Mouse (Mus musculus): ENCODE results near the gene Pdlim7. TPM values are rescaled to one million over a fixed set of nuclear protein-coding genes. Genes with fewer than 3 reads are reported as not detected.

Pdlim7 gene
- polyA plus RNA-seq, 1 experiment from 2014 or later = 131 TPM

DNA sequence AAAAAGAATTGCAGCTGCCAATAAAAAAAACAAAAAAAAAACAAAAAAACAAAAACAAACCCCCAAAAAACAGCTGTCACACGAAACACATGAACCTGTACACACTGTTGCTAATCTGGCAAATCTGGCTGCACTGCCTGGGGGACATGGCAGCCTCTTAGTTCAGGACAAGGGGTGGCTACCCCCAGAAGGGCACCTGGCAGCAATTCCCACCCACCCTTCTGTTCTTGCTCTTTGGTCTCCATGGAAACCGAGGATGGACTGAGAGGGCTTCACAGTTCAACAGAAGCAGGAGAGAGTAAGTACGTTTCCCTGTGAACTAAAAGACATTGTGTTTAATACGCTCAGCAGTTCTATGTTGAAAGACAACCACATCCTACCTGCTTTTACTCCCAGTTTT is 17.8 kb downstream of the Pdlim7 start:
- no peak overlapping the region for H3K27ac ChIP-seq (ENCODE audit: low read depth, low read length)
- TF ChIP-seq CTCF (IDR thresholded peaks at IDR 0.05; ENCODE audit: low read depth) = no peak
- ATAC-seq = no peak
- no peak overlapping the region for H3K4me2 ChIP-seq (replicated peaks; ENCODE audit: low read depth)
- H3K9me3 ChIP-seq (ENCODE audit: control insufficient read depth) = no peaks in the 10 kb centered on the region
- peaks cover 23% of the 10 kb centered on the region for H3K36me3 ChIP-seq (ENCODE audit: control insufficient read depth, insufficient read depth)
- H3K4me1 ChIP-seq (replicated peaks; ENCODE audit: control insufficient read depth, insufficient read depth, low read length) = no peaks in the 10 kb centered on the region
- H3K9ac ChIP-seq (ENCODE audit: low read depth, low read length) = no peak overlapping the region
- H3K27me3 ChIP-seq (replicated peaks; ENCODE audit: control insufficient read depth, insufficient read depth, low read length) = 0 out of 2 replicates have a peak, but pooled peaks cover 4% of the 10 kb centered on the region
- H3K4me3 ChIP-seq (ENCODE audit: low read depth, low read length) = no peak overlapping the region
- WGBS = 65% methylated on average over 4 of the region's 4 CpGs

DNA sequence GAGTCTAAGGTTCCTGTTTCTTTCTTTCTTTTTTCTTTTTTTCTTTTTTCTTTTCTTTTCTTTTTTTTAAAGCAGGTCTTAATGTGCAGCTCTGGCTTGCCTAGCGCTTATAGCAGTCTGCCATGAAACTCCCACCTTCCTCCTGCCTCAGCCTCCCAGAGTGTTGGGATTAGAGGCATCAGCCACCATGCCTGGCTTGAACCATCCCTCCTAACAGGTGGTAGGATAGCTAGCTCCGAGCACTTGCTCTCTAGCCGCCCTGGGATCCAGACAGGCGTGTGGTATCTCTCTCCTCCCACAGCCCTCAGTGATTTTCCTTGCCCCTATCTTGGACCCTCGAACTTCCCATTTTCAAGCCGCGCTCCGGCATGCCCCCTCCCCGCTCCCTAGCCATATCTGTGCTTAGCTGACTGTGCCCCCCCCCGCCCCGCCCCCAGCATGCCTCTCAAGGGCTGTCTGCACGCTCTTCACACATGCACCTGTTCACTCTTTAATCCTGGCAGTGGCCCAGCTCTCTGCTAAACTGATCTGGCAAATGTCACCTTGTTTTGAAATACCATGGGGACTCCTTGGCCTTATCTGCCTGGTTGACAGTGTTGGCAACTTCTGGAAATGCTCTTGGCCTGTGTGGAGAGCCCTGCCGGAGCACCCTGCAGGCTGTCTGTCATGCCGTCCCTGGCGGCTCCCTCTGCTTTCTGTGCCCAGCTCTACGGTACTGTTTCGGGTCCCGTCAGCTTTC is 18.4 kb downstream of the Pdlim7 start:
- no peak for ATAC-seq
- TF ChIP-seq CTCF (IDR thresholded peaks at IDR 0.05; ENCODE audit: low read depth) = no peak
- H3K4me3 ChIP-seq (ENCODE audit: low read depth, low read length) = no peak overlapping the region
- H3K4me2 ChIP-seq (replicated peaks; ENCODE audit: low read depth) = no peak overlapping the region
- H3K9me3 ChIP-seq (ENCODE audit: control insufficient read depth) = no peaks in the 10 kb centered on the region
- H3K27me3 ChIP-seq (replicated peaks; ENCODE audit: control insufficient read depth, insufficient read depth, low read length) = 0 out of 2 replicates have a peak, but pooled peaks cover 4% of the 10 kb centered on the region
- H3K9ac ChIP-seq (ENCODE audit: low read depth, low read length) = no peak overlapping the region
- 31% methylated on average over 18 of the region's 18 CpGs for whole genome bisulfite sequencing
- peaks cover 17% of the 10 kb centered on the region; the same call in 1 of the 2 replicates for H3K36me3 ChIP-seq (ENCODE audit: control insufficient read depth, insufficient read depth)
- H3K27ac ChIP-seq (ENCODE audit: low read depth, low read length) = no peak overlapping the region
- no peaks in the 10 kb centered on the region for H3K4me1 ChIP-seq (replicated peaks; ENCODE audit: control insufficient read depth, insufficient read depth, low read length)

DNA sequence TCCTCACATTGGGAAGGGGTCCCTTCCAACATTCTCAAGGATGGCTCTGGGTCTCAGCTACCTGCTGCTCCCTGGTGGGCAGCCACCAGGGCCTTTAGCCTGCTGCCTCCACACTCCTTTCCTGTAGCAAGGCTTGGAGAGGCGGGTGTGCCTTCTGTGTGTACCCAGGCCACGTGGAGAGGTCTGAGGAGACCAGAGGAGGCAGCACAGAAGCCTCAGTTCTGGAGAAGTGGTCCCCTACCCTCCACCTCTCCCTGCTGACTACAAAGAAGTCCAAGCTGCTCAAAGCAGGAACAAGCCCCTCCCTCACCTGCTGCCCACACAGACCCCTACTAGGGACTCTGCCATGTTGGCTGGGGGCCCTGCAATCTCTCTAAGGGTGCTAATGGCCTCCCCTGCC is 19.2 kb downstream of the Pdlim7 start:
- 16% methylated on average over 2 of the region's 2 CpGs for WGBS
- no peak for ATAC-seq
- H3K9me3 ChIP-seq (ENCODE audit: control insufficient read depth) = no peaks in the 10 kb centered on the region
- no peaks in the 10 kb centered on the region for H3K4me1 ChIP-seq (replicated peaks; ENCODE audit: control insufficient read depth, insufficient read depth, low read length)
- no peak overlapping the region for H3K27ac ChIP-seq (ENCODE audit: low read depth, low read length)
- H3K4me2 ChIP-seq (replicated peaks; ENCODE audit: low read depth) = no peak overlapping the region
- H3K9ac ChIP-seq (ENCODE audit: low read depth, low read length) = no peak overlapping the region
- H3K36me3 ChIP-seq (ENCODE audit: control insufficient read depth, insufficient read depth) = peaks cover 11% of the 10 kb centered on the region; the same call in 1 of the 2 replicates
- H3K4me3 ChIP-seq (ENCODE audit: low read depth, low read length) = no peak overlapping the region
- 0 out of 2 replicates have a peak, but pooled peaks cover 4% of the 10 kb centered on the region for H3K27me3 ChIP-seq (replicated peaks; ENCODE audit: control insufficient read depth, insufficient read depth, low read length)
- TF ChIP-seq CTCF (IDR thresholded peaks at IDR 0.05; ENCODE audit: low read depth) = 0 out of 2 replicates have a peak, but pooled peaks have one; percentile 4

DNA sequence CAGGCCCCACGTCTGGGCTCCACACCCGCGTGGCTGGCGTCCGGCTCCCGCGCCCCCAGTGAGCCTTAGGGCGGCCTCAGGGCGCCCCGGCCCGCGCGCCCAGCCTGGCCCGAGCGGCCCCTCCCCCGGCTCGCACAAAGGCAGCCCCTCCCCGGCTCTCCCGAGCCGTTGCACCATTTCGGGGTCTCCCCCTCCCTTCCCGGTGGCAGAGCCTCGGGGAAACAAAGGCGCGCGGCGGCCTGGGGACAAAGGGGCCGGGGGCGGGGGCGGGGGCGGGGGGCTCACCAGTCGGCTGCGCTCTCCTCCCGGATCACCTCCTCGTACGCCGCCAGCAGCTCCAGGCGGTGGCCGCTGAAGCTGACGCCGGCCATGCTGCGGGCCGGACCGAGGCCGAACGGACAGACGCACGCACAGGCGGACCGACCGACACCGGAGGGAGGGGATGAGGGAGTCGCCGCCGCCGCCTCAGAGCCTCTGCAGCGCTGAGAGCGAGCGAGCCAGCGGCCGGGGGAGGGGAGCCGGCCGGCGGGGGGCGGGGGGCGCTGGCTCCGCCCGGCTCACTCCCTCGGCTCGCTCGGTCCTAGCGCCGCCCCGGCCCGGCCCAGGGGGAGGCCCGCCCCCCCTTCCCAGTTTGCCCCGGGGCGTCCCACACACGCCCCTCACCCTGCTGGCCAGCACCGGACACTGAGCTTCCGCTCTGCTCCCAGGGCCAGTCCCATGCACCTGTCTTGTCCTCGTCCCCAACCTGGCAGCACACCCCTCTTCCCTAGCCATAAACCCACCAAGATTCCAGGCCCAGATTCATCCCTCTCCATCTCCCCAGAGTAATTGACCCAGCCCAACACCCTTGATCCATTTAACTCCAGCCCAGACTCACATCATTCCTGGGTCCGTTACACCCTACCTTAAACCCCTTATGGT is 25.6 kb downstream of the Pdlim7 start, which contains the start of gene Dbn1:
TSS of gene Dbn1 (minus strand) at position 534 of the 921 bp plus-strand sequence.
- 3% methylated on average over 45 of the region's 83 CpGs for WGBS
- H3K27me3 ChIP-seq (replicated peaks; ENCODE audit: control insufficient read depth, insufficient read depth, low read length) = peaks cover 18% of the 10 kb centered on the region; the same call in 1 of the 2 replicates
- TF ChIP-seq CTCF (IDR thresholded peaks at IDR 0.05; ENCODE audit: low read depth) = 0 out of 2 replicates have a peak, but pooled peaks have one; percentile 9
- H3K36me3 ChIP-seq (ENCODE audit: control insufficient read depth, insufficient read depth) = no peaks in the 10 kb centered on the region; the same call in 1 of the 2 replicates
- peak within 1 kb of the TSS; percentile 64 for H3K4me3 ChIP-seq (ENCODE audit: low read depth, low read length)
- 0 out of 2 replicates have a peak, but pooled peaks cover 2% of the 10 kb centered on the region for H3K4me1 ChIP-seq (replicated peaks; ENCODE audit: control insufficient read depth, insufficient read depth, low read length)
- no peaks in the 10 kb centered on the region for H3K9me3 ChIP-seq (ENCODE audit: control insufficient read depth)
- peak within 1 kb of the TSS; percentile 66 for H3K27ac ChIP-seq (ENCODE audit: low read depth, low read length)
- peak within 1 kb of the TSS; percentile 74 for H3K9ac ChIP-seq (ENCODE audit: low read depth, low read length)
- ATAC-seq = peak; percentile 52
- peak within 1 kb of the TSS; percentile 81 for H3K4me2 ChIP-seq (replicated peaks; ENCODE audit: low read depth)

DNA sequence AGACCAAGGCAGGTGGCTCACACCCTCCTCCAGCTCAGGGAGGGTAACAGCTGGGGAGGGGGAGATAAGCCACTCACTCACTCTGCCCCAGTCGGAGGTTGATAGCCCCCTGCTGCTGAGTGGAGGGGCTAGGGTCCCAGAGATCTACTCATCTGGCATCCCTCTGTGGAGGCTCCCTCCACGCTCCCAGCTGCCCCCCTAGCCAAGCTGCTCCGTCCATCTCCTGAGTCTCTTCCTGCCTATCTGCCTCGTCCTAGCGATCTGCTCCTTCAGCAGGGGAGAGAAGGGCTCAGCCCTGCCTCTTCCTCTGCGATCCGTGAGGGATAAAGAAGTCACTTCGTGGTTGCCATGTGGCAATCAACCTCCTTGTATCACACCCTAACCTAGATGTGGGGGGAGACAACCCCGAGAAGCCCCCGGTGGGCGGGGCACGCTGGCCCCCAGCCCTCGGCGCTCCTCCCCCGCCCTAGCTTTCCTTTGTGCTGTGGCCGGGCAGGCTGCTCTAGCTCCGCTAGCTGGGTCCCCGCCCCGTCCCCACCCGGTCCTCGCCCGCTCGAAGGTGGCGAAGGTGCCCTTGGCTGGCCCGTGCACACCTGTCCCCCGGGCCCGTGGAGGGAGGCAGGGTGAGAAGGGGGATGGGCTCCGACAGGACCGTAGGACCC is 26.4 kb downstream of the Pdlim7 start:
- no peaks in the 10 kb centered on the region for H3K9me3 ChIP-seq (ENCODE audit: control insufficient read depth)
- peaks cover 18% of the 10 kb centered on the region; the same call in 1 of the 2 replicates for H3K27me3 ChIP-seq (replicated peaks; ENCODE audit: control insufficient read depth, insufficient read depth, low read length)
- H3K9ac ChIP-seq (ENCODE audit: low read depth, low read length) = peak overlapping the region; percentile 74
- H3K27ac ChIP-seq (ENCODE audit: low read depth, low read length) = peak overlapping the region; percentile 66
- ATAC-seq = peak; percentile 12; the same call in 1 of the 2 replicates
- H3K4me3 ChIP-seq (ENCODE audit: low read depth, low read length) = peak overlapping the region; percentile 64
- H3K36me3 ChIP-seq (ENCODE audit: control insufficient read depth, insufficient read depth) = no peaks in the 10 kb centered on the region; the same call in 1 of the 2 replicates
- H3K4me2 ChIP-seq (replicated peaks; ENCODE audit: low read depth) = peak overlapping the region; percentile 81
- TF ChIP-seq CTCF (IDR thresholded peaks at IDR 0.05; ENCODE audit: low read depth) = no peak
- 0 out of 2 replicates have a peak, but pooled peaks cover 2% of the 10 kb centered on the region for H3K4me1 ChIP-seq (replicated peaks; ENCODE audit: control insufficient read depth, insufficient read depth, low read length)
- WGBS = under 1% methylated on average over 29 of the region's 29 CpGs
